Comparison of ENCODE assay signal across 12 mouse cellular contexts in genomic region chr8:79829543-79829890, GRCm38 (mm10).
DNase-seq lines count a peak whose midpoint lies in the region; ATAC-seq lines count a peak whose summit lies in the region.
"Had no signal": no experiment of that assay in that cellular context is flagged by ENCODE, and none has a peak within 500 bp of the region (broad histone marks: within the 10 kb centered on the region; RNA-seq: fewer than 3 reads in every experiment).

No protein-coding gene starts in this region.

- no peaks in the 10 kb centered on the region for H3K9me3 ChIP-seq in heart, embryonic 14.5 days (ENCODE audit: control insufficient read depth, low read length)
- H3K9me3 ChIP-seq in forebrain, embryonic 13.5 days (replicated peaks), result no peaks in the 10 kb centered on the region
- no peaks in the 10 kb centered on the region for H3K9me3 ChIP-seq in limb, embryonic 12.5 days
- H3K9me3 ChIP-seq in neural tube, embryonic 14.5 days (ENCODE audit: control insufficient read depth, low read length), result no peaks in the 10 kb centered on the region

- ATAC-seq in heart, embryonic 14.5 days (ENCODE audit: insufficient number of reproducible peaks, insufficient read depth, low FRiP score, low read depth), result no peak
- no peak for ATAC-seq in forebrain, embryonic 13.5 days
- no peak for ATAC-seq in limb, embryonic 12.5 days (ENCODE audit: insufficient number of reproducible peaks, insufficient read depth, low FRiP score, low TSS enrichment, low read depth)
- no peak for ATAC-seq in neural tube, embryonic 14.5 days (ENCODE audit: low read depth)
- ATAC-seq: inflammation-experienced regulatory T-cells, adult 6 months had no signal

- WGBS in heart, embryonic 14.5 days, result 43% methylated on average over 11 of the region's 11 CpGs
- 6% methylated on average over 11 of the region's 11 CpGs for WGBS in forebrain, embryonic 13.5 days
- 38% methylated on average over 11 of the region's 11 CpGs for WGBS in limb, embryonic 12.5 days
- WGBS in neural tube, embryonic 14.5 days, result 37% methylated on average over 11 of the region's 11 CpGs

- DNase-seq in heart, adult 9 months (ENCODE audit: low spot score in 2 of 2), result no peak
- DNase-seq in frontal cortex, postnatal 14 days (ENCODE audit: low spot score in 2 of 2), result no peak
- no peak for DNase-seq in right cerebral cortex, postnatal 10 days (ENCODE audit: low spot score in 2 of 2)
- no peak for DNase-seq in gastrocnemius, postnatal 25 days
- DNase-seq: adrenal gland, adult 8-10 months; cerebellum, adult 2 months had no signal

- H3K4me1 ChIP-seq in heart, embryonic 14.5 days (ENCODE audit: control insufficient read depth in 2 of 2, insufficient read depth in 2 of 2, low read length in 2 of 2), result peaks cover 0 to 2% of the 10 kb centered on the region in 2 experiments; a peak in 1 of 4 replicates
- peaks cover 11% of the 10 kb centered on the region for H3K4me1 ChIP-seq in forebrain, embryonic 13.5 days
- peaks cover 9% of the 10 kb centered on the region; the same call in 1 of the 2 replicates for H3K4me1 ChIP-seq in limb, embryonic 12.5 days (replicated peaks)
- H3K4me1 ChIP-seq in neural tube, embryonic 14.5 days (ENCODE audit: control insufficient read depth, insufficient read depth, low read length), result no peaks in the 10 kb centered on the region

- peak overlapping the region; percentile 18; the same call in 1 of the 2 replicates for H3K4me2 ChIP-seq in heart, embryonic 14.5 days (ENCODE audit: low read length)
- H3K4me2 ChIP-seq in forebrain, embryonic 13.5 days, result peak overlapping the region; percentile 53
- peak overlapping the region; percentile 23; the same call in 1 of the 2 replicates for H3K4me2 ChIP-seq in limb, embryonic 12.5 days
- H3K4me2 ChIP-seq in neural tube, embryonic 14.5 days (ENCODE audit: low read depth, low read length), result peak overlapping the region; percentile 23; the same call in 1 of the 2 replicates

- H3K4me3 ChIP-seq in heart, embryonic 14.5 days (ENCODE audit: control insufficient read depth in 1 of 2, insufficient read depth in 1 of 2, low read depth in 1 of 2, low read length in 2 of 2), result no peak overlapping the region
- H3K4me3 ChIP-seq in forebrain, embryonic 13.5 days, result peak overlapping the region; percentile 17
- H3K4me3 ChIP-seq in limb, embryonic 12.5 days (replicated peaks), result no peak overlapping the region
- H3K4me3 ChIP-seq in neural tube, embryonic 14.5 days (ENCODE audit: low read depth, low read length), result no peak overlapping the region
- H3K4me3 ChIP-seq: erythroblast, embryonic 14.5 days had no signal

- H3K27ac ChIP-seq in heart, embryonic 14.5 days (replicated peaks in 1 of 2; ENCODE audit: control insufficient read depth in 1 of 2, insufficient read depth in 1 of 2, low read depth in 2 of 2, low read length in 2 of 2), result no peak overlapping the region
- H3K27ac ChIP-seq in forebrain, embryonic 13.5 days, result peak overlapping the region; percentile 16; the same call in 1 of the 2 replicates
- H3K27ac ChIP-seq in limb, embryonic 12.5 days, result no peak overlapping the region
- H3K27ac ChIP-seq in neural tube, embryonic 14.5 days (ENCODE audit: low read depth, low read length), result no peak overlapping the region

- no peaks in the 10 kb centered on the region for H3K36me3 ChIP-seq in heart, embryonic 14.5 days (ENCODE audit: control insufficient read depth, insufficient read depth, low read length)
- no peaks in the 10 kb centered on the region for H3K36me3 ChIP-seq in forebrain, embryonic 13.5 days (ENCODE audit: poor library complexity, severe bottlenecking)
- H3K36me3 ChIP-seq in limb, embryonic 12.5 days, result no peaks in the 10 kb centered on the region
- no peaks in the 10 kb centered on the region for H3K36me3 ChIP-seq in neural tube, embryonic 14.5 days (ENCODE audit: control insufficient read depth, insufficient read depth, low read length)

- no peaks in the 10 kb centered on the region for H3K27me3 ChIP-seq in heart, embryonic 14.5 days (ENCODE audit: control insufficient read depth, insufficient read depth, low read length)
- H3K27me3 ChIP-seq in forebrain, embryonic 13.5 days, result no peaks in the 10 kb centered on the region
- H3K27me3 ChIP-seq in limb, embryonic 12.5 days, result no peaks in the 10 kb centered on the region; the same call in 1 of the 2 replicates
- H3K27me3 ChIP-seq in neural tube, embryonic 14.5 days (ENCODE audit: control insufficient read depth, insufficient read depth, low read length), result no peaks in the 10 kb centered on the region

- H3K9ac ChIP-seq in heart, embryonic 14.5 days (ENCODE audit: low read length), result no peak overlapping the region
- peak overlapping the region; percentile 27; the same call in 1 of the 2 replicates for H3K9ac ChIP-seq in forebrain, embryonic 13.5 days
- H3K9ac ChIP-seq in limb, embryonic 12.5 days (replicated peaks), result no peak overlapping the region
- peak overlapping the region; percentile 22; the same call in 1 of the 2 replicates for H3K9ac ChIP-seq in neural tube, embryonic 14.5 days (replicated peaks; ENCODE audit: low read depth, low read length)

Comparison
In these comparisons a context has a peak if more than half of its experiments do, and no peak if none do; other contexts are left out.
1. H3K9ac ChIP-seq: peak in forebrain, embryonic 13.5 days (single experiment) and neural tube, embryonic 14.5 days (single experiment); none in heart, embryonic 14.5 days (single experiment) and limb, embryonic 12.5 days (single experiment).
2. Peak in every context shown above with its lines, with median percentiles within 50 percentile points of each other: H3K4me2 ChIP-seq.